Mouse (Mus musculus): ENCODE results near the gene Inpp5k. TPM values are rescaled to one million over a fixed set of nuclear protein-coding genes. Genes with fewer than 3 reads are reported as not detected.

The Inpp5k gene
- polyA plus RNA-seq, 1 experiment from 2014 or later: 45.1 TPM

- Histone ChIP-seq H3K9ac (no peak overlapping the region), H3K4me2 (no peak overlapping the region), H3K27me3 (replicated peaks) (no peaks in the 10 kb centered on the region), H3K9me3 (no peaks in the 10 kb centered on the region), H3K4me1 (no peaks in the 10 kb centered on the region), H3K36me3 (replicated peaks) (peaks cover 62% of the 10 kb centered on the region), H3K27ac (no peak overlapping the region), H3K4me3 (no peak overlapping the region)
- ATAC-seq (replicated peaks): no peak
- 93% methylated on average over 2 of the region's 2 CpGs for WGBS
Observed at GRCm38 (mm10) chr11:75622588-75623329, 8.0 kb upstream of the Inpp5k start.

GRCm38 (mm10) chr11:75624102-75624554 lies 6.7 kb upstream of the Inpp5k start:
- no peak for ATAC-seq (replicated peaks)
- Histone ChIP-seq H3K27me3 (replicated peaks) (no peaks in the 10 kb centered on the region), H3K4me1 (no peaks in the 10 kb centered on the region), H3K9ac (no peak overlapping the region), H3K4me3 (no peak overlapping the region), H3K27ac (peak overlapping the region; percentile 17; the same call in 1 of the 2 replicates), H3K4me2 (no peak overlapping the region), H3K9me3 (no peaks in the 10 kb centered on the region), H3K36me3 (replicated peaks) (peaks cover 65% of the 10 kb centered on the region)
- WGBS: 75% methylated on average over 2 of the region's 2 CpGs

GRCm38 (mm10) chr11:75625820-75626219 lies 5.0 kb upstream of the Inpp5k start:
- H3K9me3 ChIP-seq: no peaks in the 10 kb centered on the region
- peaks cover 7% of the 10 kb centered on the region for H3K4me1 ChIP-seq
- WGBS: 92% methylated on average over 4 of the region's 4 CpGs
- no peak overlapping the region for H3K27ac ChIP-seq
- ATAC-seq (replicated peaks): no peak
- no peak overlapping the region for H3K4me3 ChIP-seq
- H3K27me3 ChIP-seq (replicated peaks): no peaks in the 10 kb centered on the region
- H3K36me3 ChIP-seq (replicated peaks): peaks cover 53% of the 10 kb centered on the region
- no peak overlapping the region for H3K9ac ChIP-seq
- no peak overlapping the region for H3K4me2 ChIP-seq

GRCm38 (mm10) chr11:75630098-75630497 lies 690 bp upstream of the Inpp5k start:
- Histone ChIP-seq H3K36me3 (replicated peaks) (peaks cover 32% of the 10 kb centered on the region), H3K27me3 (replicated peaks) (no peaks in the 10 kb centered on the region), H3K27ac (peak overlapping the region; percentile 75), H3K4me3 (peak overlapping the region; percentile 72), H3K4me1 (peaks cover 22% of the 10 kb centered on the region), H3K4me2 (peak overlapping the region; percentile 72), H3K9me3 (no peaks in the 10 kb centered on the region), H3K9ac (peak overlapping the region; percentile 54)
- no peak for ATAC-seq (replicated peaks)
- WGBS: 17% methylated on average over 5 of the region's 5 CpGs

- H3K27ac ChIP-seq: no peak overlapping the region
- ATAC-seq (replicated peaks): no peak
- H3K9me3 ChIP-seq: no peaks in the 10 kb centered on the region
- no peaks in the 10 kb centered on the region for H3K27me3 ChIP-seq (replicated peaks)
- peak overlapping the region; percentile 72 for H3K4me2 ChIP-seq
- H3K36me3 ChIP-seq (replicated peaks): peaks cover 23% of the 10 kb centered on the region
- peak overlapping the region; percentile 67 for H3K9ac ChIP-seq
- H3K4me1 ChIP-seq: peaks cover 22% of the 10 kb centered on the region
- H3K4me3 ChIP-seq: peak overlapping the region; percentile 72
- 6% methylated on average over 13 of the region's 13 CpGs for WGBS
Observed at GRCm38 (mm10) chr11:75631561-75632225, 905 bp downstream of the Inpp5k start.

- peaks cover 22% of the 10 kb centered on the region for H3K4me1 ChIP-seq
- peaks cover 19% of the 10 kb centered on the region; the same call in 1 of the 2 replicates for H3K36me3 ChIP-seq (replicated peaks)
- H3K27me3 ChIP-seq (replicated peaks): no peaks in the 10 kb centered on the region
- no peak overlapping the region for H3K4me2 ChIP-seq
- no peak overlapping the region for H3K9ac ChIP-seq
- H3K9me3 ChIP-seq: no peaks in the 10 kb centered on the region
- ATAC-seq (replicated peaks): no peak
- no peak overlapping the region for H3K4me3 ChIP-seq
- WGBS: 90% methylated on average over 5 of the region's 5 CpGs
- H3K27ac ChIP-seq: no peak overlapping the region
Observed at GRCm38 (mm10) chr11:75632921-75633320, 2.1 kb downstream of the Inpp5k start.

- H3K9me3 ChIP-seq: no peaks in the 10 kb centered on the region
- H3K27me3 ChIP-seq (replicated peaks): no peaks in the 10 kb centered on the region
- no peak overlapping the region for H3K4me2 ChIP-seq
- H3K36me3 ChIP-seq (replicated peaks): peaks cover 17% of the 10 kb centered on the region; the same call in 1 of the 2 replicates
- H3K9ac ChIP-seq: no peak overlapping the region
- ATAC-seq (replicated peaks): no peak
- 80% methylated on average over 3 of the region's 3 CpGs for WGBS
- peaks cover 21% of the 10 kb centered on the region for H3K4me1 ChIP-seq
- no peak overlapping the region for H3K27ac ChIP-seq
- H3K4me3 ChIP-seq: no peak overlapping the region
Observed at GRCm38 (mm10) chr11:75634801-75635200, 4.0 kb downstream of the Inpp5k start.

- Histone ChIP-seq H3K27ac (no peak overlapping the region), H3K4me2 (no peak overlapping the region), H3K27me3 (replicated peaks) (no peaks in the 10 kb centered on the region), H3K4me3 (no peak overlapping the region), H3K36me3 (replicated peaks) (peaks cover 17% of the 10 kb centered on the region; the same call in 1 of the 2 replicates), H3K4me1 (peaks cover 16% of the 10 kb centered on the region), H3K9me3 (no peaks in the 10 kb centered on the region), H3K9ac (no peak overlapping the region)
- ATAC-seq (replicated peaks): no peak
- 85% methylated on average over 11 of the region's 11 CpGs for WGBS
Observed at GRCm38 (mm10) chr11:75635315-75635714, 4.5 kb downstream of the Inpp5k start.

- Histone ChIP-seq H3K36me3 (replicated peaks) (no peaks in the 10 kb centered on the region), H3K4me3 (no peak overlapping the region), H3K9me3 (no peaks in the 10 kb centered on the region), H3K27ac (no peak overlapping the region), H3K4me1 (no peaks in the 10 kb centered on the region), H3K27me3 (replicated peaks) (no peaks in the 10 kb centered on the region), H3K9ac (no peak overlapping the region), H3K4me2 (no peak overlapping the region)
- 82% methylated on average over 5 of the region's 5 CpGs for WGBS
- no peak for ATAC-seq (replicated peaks)
Observed at GRCm38 (mm10) chr11:75643323-75643722, 12.5 kb downstream of the Inpp5k start.

GRCm38 (mm10) chr11:75644684-75645083 lies 13.9 kb downstream of the Inpp5k start:
- Histone ChIP-seq H3K36me3 (replicated peaks) (no peaks in the 10 kb centered on the region), H3K27ac (no peak overlapping the region), H3K4me1 (no peaks in the 10 kb centered on the region), H3K9me3 (no peaks in the 10 kb centered on the region), H3K27me3 (replicated peaks) (no peaks in the 10 kb centered on the region), H3K9ac (no peak overlapping the region), H3K4me3 (no peak overlapping the region), H3K4me2 (no peak overlapping the region)
- ATAC-seq (replicated peaks): no peak
- WGBS: 85% methylated on average over 9 of the region's 9 CpGs

- H3K27me3 ChIP-seq (replicated peaks): peaks cover 6% of the 10 kb centered on the region
- no peak overlapping the region for H3K4me2 ChIP-seq
- H3K4me1 ChIP-seq: peaks cover 18% of the 10 kb centered on the region
- H3K9me3 ChIP-seq: no peaks in the 10 kb centered on the region
- no peaks in the 10 kb centered on the region for H3K36me3 ChIP-seq (replicated peaks)
- H3K4me3 ChIP-seq: no peak overlapping the region
- no peak overlapping the region for H3K27ac ChIP-seq
- ATAC-seq (replicated peaks): peak; percentile 34
- no peak overlapping the region for H3K9ac ChIP-seq
- WGBS: 62% methylated on average over 6 of the region's 6 CpGs
Observed at GRCm38 (mm10) chr11:75647681-75648211, 17.0 kb downstream of the Inpp5k start.

GRCm38 (mm10) chr11:75649155-75649561 lies 18.4 kb downstream of the Inpp5k start:
- Histone ChIP-seq H3K4me3 (no peak overlapping the region), H3K9ac (no peak overlapping the region), H3K4me2 (no peak overlapping the region), H3K27ac (no peak overlapping the region), H3K4me1 (peaks cover 24% of the 10 kb centered on the region), H3K9me3 (no peaks in the 10 kb centered on the region), H3K36me3 (replicated peaks) (no peaks in the 10 kb centered on the region), H3K27me3 (replicated peaks) (peaks cover 18% of the 10 kb centered on the region)
- WGBS: 84% methylated on average over 4 of the region's 4 CpGs
- no peak for ATAC-seq (replicated peaks)

Measured in midbrain, embryonic 15.5 days (tissue).